Mouse (Mus musculus): ENCODE measurements around the gene Rfx2. TPM values are rescaled to one million over a fixed set of nuclear protein-coding genes. Genes with fewer than 3 reads are reported as not detected.

Gene Rfx2
- polyA plus RNA-seq, 1 experiment, result 13.6 TPM

DNA sequence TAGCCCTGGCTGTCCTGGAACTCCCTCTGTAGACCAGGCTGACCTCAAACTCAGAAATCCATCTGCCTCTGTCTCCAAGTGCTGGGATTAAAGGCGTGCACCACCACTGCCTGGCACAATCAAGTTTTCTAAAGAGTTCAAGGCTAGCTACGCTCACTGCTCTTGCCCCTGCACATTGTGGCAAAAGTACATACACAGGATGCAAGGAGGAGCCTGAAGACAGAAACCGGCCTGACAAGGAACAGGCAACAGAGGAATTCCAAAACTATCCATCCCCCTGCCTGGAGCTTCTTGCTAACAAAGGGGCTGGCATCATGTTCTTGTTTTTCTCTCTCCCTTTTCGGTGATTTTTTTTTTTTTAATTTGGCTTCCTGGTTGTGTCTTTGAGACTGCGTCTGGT lies 86.6 kb downstream of the Rfx2 start:
- no peaks in the 10 kb centered on the region for H3K4me1 ChIP-seq (ENCODE audit: control insufficient read depth, insufficient read depth, insufficient read length)
- WGBS, result 36% methylated on average over 5 of the region's 5 CpGs
- TF ChIP-seq POLR2A (IDR thresholded peaks at IDR 0.05; ENCODE audit: low read depth, low read length) (no peak), CTCF (IDR thresholded peaks at IDR 0.05; ENCODE audit: extremely low read depth, insufficient read depth, insufficient read length, insufficient replicate concordance) (no peak)

DNA sequence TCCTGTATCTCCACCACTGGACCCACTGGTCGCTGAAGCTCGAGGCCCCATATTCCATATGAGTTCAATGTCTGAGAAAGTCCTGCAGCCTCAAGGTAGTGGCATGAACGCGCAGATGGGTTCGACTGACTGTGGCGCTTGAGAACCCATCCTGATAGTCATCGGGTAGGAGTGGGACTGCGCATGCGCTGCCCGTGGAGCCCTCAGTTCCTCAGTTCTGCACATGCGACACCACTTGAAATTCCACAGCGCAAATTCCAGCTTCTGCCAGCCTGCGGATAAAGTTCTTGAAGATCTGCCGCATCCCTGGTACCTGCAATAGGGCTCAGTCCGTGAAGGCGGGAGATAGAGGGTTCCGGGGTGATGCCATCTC lies 90.0 kb downstream of the Rfx2 start:
- TF ChIP-seq CTCF (IDR thresholded peaks at IDR 0.05; ENCODE audit: extremely low read depth, insufficient read depth, insufficient read length, insufficient replicate concordance) (no peak), POLR2A (IDR thresholded peaks at IDR 0.05; ENCODE audit: low read depth, low read length) (no peak)
- no peaks in the 10 kb centered on the region for H3K4me1 ChIP-seq (ENCODE audit: control insufficient read depth, insufficient read depth, insufficient read length)
- no peaks in the 10 kb centered on the region for H3K27me3 ChIP-seq (ENCODE audit: control insufficient read depth, insufficient read depth, low read length)
- H3K4me3 ChIP-seq (ENCODE audit: extremely low read depth, insufficient read depth, insufficient read length), result no peak overlapping the region
- H3K36me3 ChIP-seq (ENCODE audit: control insufficient read depth, insufficient read depth, low read length), result no peaks in the 10 kb centered on the region
- no peak overlapping the region for H3K27ac ChIP-seq (ENCODE audit: insufficient read depth, low read length)
- DNase-seq (ENCODE audit: low read depth in 1 of 2, low spot score in 2 of 2), result no peak
- 88% methylated on average over 17 of the region's 17 CpGs for WGBS

More for the DNA sequence above, 86.6 kb downstream of the Rfx2 start:
- no peak overlapping the region for H3K27ac ChIP-seq (ENCODE audit: insufficient read depth, low read length)
- no peak overlapping the region for H3K4me3 ChIP-seq (ENCODE audit: extremely low read depth, insufficient read depth, insufficient read length)
- no peaks in the 10 kb centered on the region for H3K36me3 ChIP-seq (ENCODE audit: control insufficient read depth, insufficient read depth, low read length)
- H3K27me3 ChIP-seq (ENCODE audit: control insufficient read depth, insufficient read depth, low read length), result no peaks in the 10 kb centered on the region
- DNase-seq (ENCODE audit: low read depth in 1 of 2, low spot score in 2 of 2), result no peak

DNA sequence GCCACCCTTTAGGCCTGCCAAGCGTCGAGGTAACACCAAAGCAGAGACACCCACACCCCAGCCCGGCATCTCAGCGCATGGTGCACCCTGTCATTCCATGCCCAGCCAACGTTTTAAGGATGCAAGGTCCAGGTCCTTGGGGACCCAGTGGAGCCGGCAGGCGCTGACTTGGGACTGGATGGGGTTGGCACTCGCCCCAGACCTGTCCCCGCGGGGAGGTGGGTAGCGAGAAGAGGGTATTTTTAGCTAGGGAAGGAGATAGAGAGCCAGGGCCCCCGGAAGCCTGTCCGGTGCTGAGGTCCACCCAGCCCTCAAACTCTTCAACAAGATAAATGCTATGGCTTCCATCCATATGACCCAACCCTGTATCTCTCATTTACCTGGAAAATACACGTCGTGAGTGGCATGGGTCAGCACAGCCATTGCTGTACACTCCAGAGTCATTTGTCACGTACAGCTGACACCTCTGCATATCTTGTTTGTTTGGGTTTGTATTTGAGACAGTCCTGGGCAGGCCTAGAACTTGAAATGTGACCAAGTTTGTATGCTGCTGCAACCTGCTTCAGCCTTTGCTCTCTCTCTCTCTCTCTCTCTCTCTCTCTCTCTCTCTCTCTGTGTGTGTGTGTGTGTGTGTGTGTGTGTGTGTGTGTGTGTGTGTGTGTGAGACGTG lies 90.6 kb downstream of the Rfx2 start:
- 85% methylated on average over 17 of the region's 17 CpGs for WGBS
- no peaks in the 10 kb centered on the region for H3K27me3 ChIP-seq (ENCODE audit: control insufficient read depth, insufficient read depth, low read length)

DNA sequence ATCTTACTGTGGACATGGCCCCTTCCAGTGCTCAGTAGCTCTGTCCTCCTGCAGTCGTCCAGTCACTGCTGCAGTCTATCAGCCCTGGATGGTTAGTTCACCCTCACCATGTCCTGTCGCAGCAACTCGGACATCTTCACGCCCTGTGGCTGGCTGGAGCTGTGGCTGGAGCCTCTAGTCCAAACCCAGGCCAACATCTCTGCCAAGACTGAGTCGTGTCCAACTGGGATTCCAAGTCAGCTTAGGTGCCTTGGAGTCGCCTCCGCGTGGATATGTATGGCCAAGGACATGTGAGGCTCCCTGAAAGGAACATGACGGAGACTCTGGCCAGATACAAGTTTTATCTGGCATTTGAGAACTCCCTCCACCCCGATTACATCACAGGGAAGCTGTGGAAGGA lies 92.6 kb downstream of the Rfx2 start:
- Histone ChIP-seq H3K4me3 (ENCODE audit: extremely low read depth, insufficient read depth, insufficient read length) (no peak overlapping the region), H3K4me1 (ENCODE audit: control insufficient read depth, insufficient read depth, insufficient read length) (no peaks in the 10 kb centered on the region), H3K27ac (ENCODE audit: insufficient read depth, low read length) (no peak overlapping the region), H3K27me3 (ENCODE audit: control insufficient read depth, insufficient read depth, low read length) (no peaks in the 10 kb centered on the region), H3K36me3 (ENCODE audit: control insufficient read depth, insufficient read depth, low read length) (no peaks in the 10 kb centered on the region)
- no peak for DNase-seq (ENCODE audit: low read depth in 1 of 2, low spot score in 2 of 2)
- TF ChIP-seq POLR2A (IDR thresholded peaks at IDR 0.05; ENCODE audit: low read depth, low read length), result no peak
- TF ChIP-seq CTCF (IDR thresholded peaks at IDR 0.05; ENCODE audit: extremely low read depth, insufficient read depth, insufficient read length, insufficient replicate concordance), result no peak
- 87% methylated on average over 10 of the region's 10 CpGs for WGBS

More for the DNA sequence above, 90.6 kb downstream of the Rfx2 start:
- Histone ChIP-seq H3K4me1 (ENCODE audit: control insufficient read depth, insufficient read depth, insufficient read length) (no peaks in the 10 kb centered on the region), H3K36me3 (ENCODE audit: control insufficient read depth, insufficient read depth, low read length) (no peaks in the 10 kb centered on the region), H3K4me3 (ENCODE audit: extremely low read depth, insufficient read depth, insufficient read length) (no peak overlapping the region), H3K27ac (ENCODE audit: insufficient read depth, low read length) (no peak overlapping the region)
- TF ChIP-seq CTCF (IDR thresholded peaks at IDR 0.05; ENCODE audit: extremely low read depth, insufficient read depth, insufficient read length, insufficient replicate concordance) (no peak), POLR2A (IDR thresholded peaks at IDR 0.05; ENCODE audit: low read depth, low read length) (no peak)
- no peak for DNase-seq (ENCODE audit: low read depth in 1 of 2, low spot score in 2 of 2)

DNA sequence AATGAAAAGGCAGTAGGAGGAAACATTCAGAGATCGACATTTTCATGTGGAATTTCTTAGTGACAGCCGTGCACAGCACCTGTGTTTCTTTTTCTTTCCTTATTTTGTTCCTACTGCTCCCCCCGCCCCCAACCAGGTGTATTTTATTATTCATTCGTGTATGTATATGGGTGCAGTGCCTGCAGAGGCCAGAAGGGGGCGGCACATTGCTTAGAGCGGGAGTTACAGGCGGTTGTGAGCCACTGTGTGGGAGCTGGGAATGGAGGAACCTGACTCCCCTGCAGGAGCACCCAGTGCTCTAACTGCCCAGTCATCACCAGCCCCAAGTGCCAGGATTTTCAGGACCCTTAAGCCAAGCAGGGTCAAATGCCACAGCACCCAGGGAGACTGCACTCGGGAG lies 94.3 kb downstream of the Rfx2 start:
- no peak for DNase-seq (ENCODE audit: low read depth in 1 of 2, low spot score in 2 of 2)

DNA sequence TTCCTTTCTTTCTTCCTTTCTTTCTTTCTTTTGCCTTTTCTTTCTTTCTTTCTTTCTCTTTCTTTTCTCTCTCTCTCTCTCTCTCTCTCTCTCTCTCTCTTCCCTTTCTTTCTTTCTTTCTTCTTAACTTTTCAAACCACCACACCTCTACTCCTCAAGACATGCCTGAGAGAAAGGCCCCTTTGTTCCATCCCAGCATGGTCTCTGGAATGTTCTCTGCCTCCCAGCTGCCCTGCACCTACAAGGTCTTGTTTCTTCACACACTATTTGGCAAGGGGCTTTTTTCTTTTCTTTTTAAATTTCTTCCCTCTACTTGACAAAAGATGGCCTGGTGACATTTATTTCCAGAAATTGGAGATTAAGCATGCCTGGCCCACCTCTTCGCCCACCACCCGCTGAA lies 101.2 kb downstream of the Rfx2 start:
- WGBS, result 88% methylated on average over 2 of the region's 2 CpGs
- DNase-seq (ENCODE audit: low read depth in 1 of 2, low spot score in 2 of 2), result no peak
- TF ChIP-seq POLR2A (IDR thresholded peaks at IDR 0.05; ENCODE audit: low read depth, low read length) (no peak), CTCF (IDR thresholded peaks at IDR 0.05; ENCODE audit: extremely low read depth, insufficient read depth, insufficient read length, insufficient replicate concordance) (no peak)
- Histone ChIP-seq H3K4me1 (ENCODE audit: control insufficient read depth, insufficient read depth, insufficient read length) (no peaks in the 10 kb centered on the region), H3K4me3 (ENCODE audit: extremely low read depth, insufficient read depth, insufficient read length) (no peak overlapping the region), H3K27me3 (ENCODE audit: control insufficient read depth, insufficient read depth, low read length) (no peaks in the 10 kb centered on the region), H3K36me3 (ENCODE audit: control insufficient read depth, insufficient read depth, low read length) (no peaks in the 10 kb centered on the region), H3K27ac (ENCODE audit: insufficient read depth, low read length) (no peak overlapping the region)

More for the DNA sequence above, 94.3 kb downstream of the Rfx2 start:
- Histone ChIP-seq H3K4me1 (ENCODE audit: control insufficient read depth, insufficient read depth, insufficient read length) (no peaks in the 10 kb centered on the region), H3K4me3 (ENCODE audit: extremely low read depth, insufficient read depth, insufficient read length) (no peak overlapping the region), H3K27ac (ENCODE audit: insufficient read depth, low read length) (no peak overlapping the region), H3K36me3 (ENCODE audit: control insufficient read depth, insufficient read depth, low read length) (no peaks in the 10 kb centered on the region), H3K27me3 (ENCODE audit: control insufficient read depth, insufficient read depth, low read length) (no peaks in the 10 kb centered on the region)
- TF ChIP-seq CTCF (IDR thresholded peaks at IDR 0.05; ENCODE audit: extremely low read depth, insufficient read depth, insufficient read length, insufficient replicate concordance), result no peak
- 46% methylated on average over 8 of the region's 8 CpGs for WGBS

DNA sequence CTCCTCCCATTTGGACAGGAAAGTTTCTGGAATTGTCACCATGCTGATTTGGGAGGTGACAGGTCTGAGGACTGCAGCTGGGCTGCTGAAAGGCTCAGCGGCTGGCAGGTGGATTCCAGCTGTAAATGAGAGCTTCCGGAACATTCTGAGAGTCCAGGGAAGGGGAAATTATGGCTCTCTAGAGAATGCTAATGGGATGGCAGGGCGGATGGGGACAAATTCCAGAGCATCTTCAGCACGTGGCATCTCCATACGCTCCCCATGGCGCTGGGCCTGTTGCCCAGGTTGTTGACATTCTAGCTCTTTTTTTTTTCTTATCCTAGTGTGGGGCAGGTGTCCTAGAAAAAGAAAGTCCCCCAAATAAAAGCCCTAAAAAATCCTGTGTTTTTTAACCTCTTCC lies 101.7 kb downstream of the Rfx2 start:
- no peak overlapping the region for H3K4me3 ChIP-seq (ENCODE audit: extremely low read depth, insufficient read depth, insufficient read length)
- H3K27ac ChIP-seq (ENCODE audit: insufficient read depth, low read length), result no peak overlapping the region
- DNase-seq (ENCODE audit: low read depth in 1 of 2, low spot score in 2 of 2), result no peak
- no peaks in the 10 kb centered on the region for H3K27me3 ChIP-seq (ENCODE audit: control insufficient read depth, insufficient read depth, low read length)
- no peaks in the 10 kb centered on the region for H3K36me3 ChIP-seq (ENCODE audit: control insufficient read depth, insufficient read depth, low read length)
- TF ChIP-seq CTCF (IDR thresholded peaks at IDR 0.05; ENCODE audit: extremely low read depth, insufficient read depth, insufficient read length, insufficient replicate concordance) (no peak), POLR2A (IDR thresholded peaks at IDR 0.05; ENCODE audit: low read depth, low read length) (no peak)
- 82% methylated on average over 6 of the region's 6 CpGs for whole genome bisulfite sequencing
- H3K4me1 ChIP-seq (ENCODE audit: control insufficient read depth, insufficient read depth, insufficient read length), result no peaks in the 10 kb centered on the region
